Mouse (Mus musculus): Measurements from ENCODE around the gene Loxl1. TPM values are rescaled to one million over a fixed set of nuclear protein-coding genes. Genes with fewer than 3 reads are reported as not detected.

Loxl1 gene
- polyA plus RNA-seq, 1 experiment from 2014 or later, result 16.0 TPM

GRCm38 (mm10) chr9:58310043-58310660, 2.8 kb downstream of the Loxl1 start:
- no peak overlapping the region for H3K4me2 ChIP-seq (ENCODE audit: low read depth, severe bottlenecking)
- H3K27ac ChIP-seq (replicated peaks; ENCODE audit: low read depth, low read length), result no peak overlapping the region
- H3K27me3 ChIP-seq (ENCODE audit: control insufficient read depth, insufficient read depth, low read length), result peaks cover 9% of the 10 kb centered on the region
- H3K36me3 ChIP-seq (ENCODE audit: control insufficient read depth, insufficient read depth, low read length), result no peaks in the 10 kb centered on the region
- DNase-seq (ENCODE audit: low spot score) (no peak), ATAC-seq (ENCODE audit: insufficient number of reproducible peaks, low FRiP score, low TSS enrichment, low read depth) (no peak)
- no peak overlapping the region for H3K9ac ChIP-seq (ENCODE audit: low read length)
- no peak overlapping the region for H3K4me3 ChIP-seq (ENCODE audit: low read depth, low read length)
- H3K9me3 ChIP-seq (ENCODE audit: control insufficient read depth, low read length), result no peaks in the 10 kb centered on the region; the same call in 1 of the 2 replicates
- WGBS, result 80% methylated on average over 14 of the region's 14 CpGs
- peaks cover 64% of the 10 kb centered on the region for H3K4me1 ChIP-seq (ENCODE audit: control insufficient read depth, insufficient read depth, low read length)

- Histone ChIP-seq H3K27ac (replicated peaks; ENCODE audit: low read depth, low read length) (peak overlapping the region; percentile 15; the same call in 1 of the 2 replicates), H3K4me2 (ENCODE audit: low read depth, severe bottlenecking) (peak overlapping the region; percentile 4; the same call in 1 of the 2 replicates), H3K36me3 (ENCODE audit: control insufficient read depth, insufficient read depth, low read length) (no peaks in the 10 kb centered on the region), H3K4me1 (ENCODE audit: control insufficient read depth, insufficient read depth, low read length) (peaks cover 68% of the 10 kb centered on the region), H3K4me3 (ENCODE audit: low read depth, low read length) (no peak overlapping the region), H3K9me3 (ENCODE audit: control insufficient read depth, low read length) (no peaks in the 10 kb centered on the region; the same call in 1 of the 2 replicates), H3K27me3 (ENCODE audit: control insufficient read depth, insufficient read depth, low read length) (peaks cover 9% of the 10 kb centered on the region), H3K9ac (ENCODE audit: low read length) (0 out of 2 replicates have a peak overlapping the region, but pooled peaks have one; percentile 12)
- no peak for ATAC-seq (ENCODE audit: insufficient number of reproducible peaks, low FRiP score, low TSS enrichment, low read depth)
- WGBS, result 33% methylated on average over 6 of the region's 6 CpGs
- no peak for DNase-seq (ENCODE audit: low spot score)
Observed at GRCm38 (mm10) chr9:58308395-58308794, 4.6 kb downstream of the Loxl1 start.

- no peaks in the 10 kb centered on the region for H3K36me3 ChIP-seq (ENCODE audit: control insufficient read depth, insufficient read depth, low read length)
- H3K9me3 ChIP-seq (ENCODE audit: control insufficient read depth, low read length), result no peaks in the 10 kb centered on the region
- H3K27me3 ChIP-seq (ENCODE audit: control insufficient read depth, insufficient read depth, low read length), result no peaks in the 10 kb centered on the region
- no peak overlapping the region for H3K4me2 ChIP-seq (ENCODE audit: low read depth, severe bottlenecking)
- no peak overlapping the region for H3K9ac ChIP-seq (ENCODE audit: low read length)
- 6% methylated on average over 6 of the region's 6 CpGs for WGBS
- no peak overlapping the region for H3K4me3 ChIP-seq (ENCODE audit: low read depth, low read length)
- H3K4me1 ChIP-seq (ENCODE audit: control insufficient read depth, insufficient read depth, low read length), result peaks cover 54% of the 10 kb centered on the region
- peak overlapping the region; percentile 56; the same call in 1 of the 2 replicates for H3K27ac ChIP-seq (replicated peaks; ENCODE audit: low read depth, low read length)
- DNase-seq (ENCODE audit: low spot score) (peak; percentile 67), ATAC-seq (ENCODE audit: insufficient number of reproducible peaks, low FRiP score, low TSS enrichment, low read depth) (0 out of 2 replicates have a peak, but pooled peaks have one; percentile 45)
Observed at GRCm38 (mm10) chr9:58305686-58306085, 7.3 kb downstream of the Loxl1 start.

- Histone ChIP-seq H3K4me2 (ENCODE audit: low read depth, severe bottlenecking) (no peak overlapping the region), H3K27ac (replicated peaks; ENCODE audit: low read depth, low read length) (peak overlapping the region; percentile 42; the same call in 1 of the 2 replicates), H3K9me3 (ENCODE audit: control insufficient read depth, low read length) (no peaks in the 10 kb centered on the region), H3K9ac (ENCODE audit: low read length) (no peak overlapping the region), H3K36me3 (ENCODE audit: control insufficient read depth, insufficient read depth, low read length) (no peaks in the 10 kb centered on the region), H3K27me3 (ENCODE audit: control insufficient read depth, insufficient read depth, low read length) (no peaks in the 10 kb centered on the region; the same call in 1 of the 2 replicates), H3K4me3 (ENCODE audit: low read depth, low read length) (no peak overlapping the region), H3K4me1 (ENCODE audit: control insufficient read depth, insufficient read depth, low read length) (peaks cover 49% of the 10 kb centered on the region)
- no peak for ATAC-seq (ENCODE audit: insufficient number of reproducible peaks, low FRiP score, low TSS enrichment, low read depth)
- 60% methylated on average over 8 of the region's 8 CpGs for WGBS
- DNase-seq (ENCODE audit: low spot score), result no peak
Observed at GRCm38 (mm10) chr9:58303599-58304271, 9.3 kb downstream of the Loxl1 start.

- Histone ChIP-seq H3K4me2 (ENCODE audit: low read depth, severe bottlenecking) (no peak overlapping the region), H3K27me3 (ENCODE audit: control insufficient read depth, insufficient read depth, low read length) (no peaks in the 10 kb centered on the region; the same call in 1 of the 2 replicates), H3K36me3 (ENCODE audit: control insufficient read depth, insufficient read depth, low read length) (no peaks in the 10 kb centered on the region), H3K4me3 (ENCODE audit: low read depth, low read length) (no peak overlapping the region), H3K9ac (ENCODE audit: low read length) (no peak overlapping the region), H3K4me1 (ENCODE audit: control insufficient read depth, insufficient read depth, low read length) (peaks cover 43% of the 10 kb centered on the region), H3K27ac (replicated peaks; ENCODE audit: low read depth, low read length) (no peak overlapping the region), H3K9me3 (ENCODE audit: control insufficient read depth, low read length) (no peaks in the 10 kb centered on the region)
- DNase-seq (ENCODE audit: low spot score), result no peak
- WGBS, result 69% methylated on average over 5 of the region's 5 CpGs
- ATAC-seq (ENCODE audit: insufficient number of reproducible peaks, low FRiP score, low TSS enrichment, low read depth), result no peak
Observed at GRCm38 (mm10) chr9:58303115-58303514, 9.9 kb downstream of the Loxl1 start.

- Histone ChIP-seq H3K9ac (ENCODE audit: low read length) (no peak overlapping the region), H3K4me2 (ENCODE audit: low read depth, severe bottlenecking) (no peak overlapping the region), H3K36me3 (ENCODE audit: control insufficient read depth, insufficient read depth, low read length) (no peaks in the 10 kb centered on the region), H3K27ac (replicated peaks; ENCODE audit: low read depth, low read length) (no peak overlapping the region), H3K4me3 (ENCODE audit: low read depth, low read length) (no peak overlapping the region), H3K4me1 (ENCODE audit: control insufficient read depth, insufficient read depth, low read length) (peaks cover 14% of the 10 kb centered on the region), H3K27me3 (ENCODE audit: control insufficient read depth, insufficient read depth, low read length) (no peaks in the 10 kb centered on the region; the same call in 1 of the 2 replicates), H3K9me3 (ENCODE audit: control insufficient read depth, low read length) (no peaks in the 10 kb centered on the region)
- ATAC-seq (ENCODE audit: insufficient number of reproducible peaks, low FRiP score, low TSS enrichment, low read depth), result no peak
- no peak for DNase-seq (ENCODE audit: low spot score)
- WGBS, result 50% methylated on average over 2 of the region's 2 CpGs
Observed at GRCm38 (mm10) chr9:58299356-58299799, 13.6 kb downstream of the Loxl1 start.

- Histone ChIP-seq H3K27ac (replicated peaks; ENCODE audit: low read depth, low read length) (no peak overlapping the region), H3K9ac (ENCODE audit: low read length) (no peak overlapping the region), H3K4me1 (ENCODE audit: control insufficient read depth, insufficient read depth, low read length) (peaks cover 3% of the 10 kb centered on the region; the same call in 1 of the 2 replicates), H3K36me3 (ENCODE audit: control insufficient read depth, insufficient read depth, low read length) (no peaks in the 10 kb centered on the region), H3K4me2 (ENCODE audit: low read depth, severe bottlenecking) (no peak overlapping the region), H3K27me3 (ENCODE audit: control insufficient read depth, insufficient read depth, low read length) (no peaks in the 10 kb centered on the region; the same call in 1 of the 2 replicates), H3K9me3 (ENCODE audit: control insufficient read depth, low read length) (no peaks in the 10 kb centered on the region), H3K4me3 (ENCODE audit: low read depth, low read length) (no peak overlapping the region)
- DNase-seq (ENCODE audit: low spot score), result no peak
- WGBS, result 71% methylated on average over 4 of the region's 4 CpGs
- ATAC-seq (ENCODE audit: insufficient number of reproducible peaks, low FRiP score, low TSS enrichment, low read depth), result no peak
Observed at GRCm38 (mm10) chr9:58297961-58298477, 15.0 kb downstream of the Loxl1 start.

GRCm38 (mm10) chr9:58297065-58297464, 15.9 kb downstream of the Loxl1 start:
- Histone ChIP-seq H3K9me3 (ENCODE audit: control insufficient read depth, low read length) (no peaks in the 10 kb centered on the region), H3K4me3 (ENCODE audit: low read depth, low read length) (no peak overlapping the region), H3K27me3 (ENCODE audit: control insufficient read depth, insufficient read depth, low read length) (no peaks in the 10 kb centered on the region; the same call in 1 of the 2 replicates), H3K27ac (replicated peaks; ENCODE audit: low read depth, low read length) (no peak overlapping the region), H3K9ac (ENCODE audit: low read length) (no peak overlapping the region), H3K4me2 (ENCODE audit: low read depth, severe bottlenecking) (no peak overlapping the region), H3K36me3 (ENCODE audit: control insufficient read depth, insufficient read depth, low read length) (no peaks in the 10 kb centered on the region), H3K4me1 (ENCODE audit: control insufficient read depth, insufficient read depth, low read length) (peaks cover 3% of the 10 kb centered on the region; the same call in 1 of the 2 replicates)
- DNase-seq (ENCODE audit: low spot score), result no peak
- WGBS, result 87% methylated on average over 6 of the region's 6 CpGs
- no peak for ATAC-seq (ENCODE audit: insufficient number of reproducible peaks, low FRiP score, low TSS enrichment, low read depth)

Measured in limb, embryonic 11.5 days (tissue).